Mouse (Mus musculus) spleen, postnatal 36 days (tissue): Measurements from ENCODE around the gene Exosc2.
"Not testable (repeated sequence)": the region's sequence is repeated elsewhere in the genome, so short reads cannot be mapped to it uniquely, and the experiment has no call there.

Experiments
- DNase-seq, 2 experiments: peaks; one replicate each; pipeline ENCODE4 v3.0.0; 2022; ENCODE audit warnings: low spot score in 2 of 2, mixed read lengths in 1 of 2

Gene Exosc2

GRCm38 (mm10) chr2:31667332-31667731 is 3.2 kb upstream of the Exosc2 start:
- DNase-seq, result no peak

GRCm38 (mm10) chr2:31678641-31679040 is 8.1 kb downstream of the Exosc2 start:
- no peak for DNase-seq

DNA sequence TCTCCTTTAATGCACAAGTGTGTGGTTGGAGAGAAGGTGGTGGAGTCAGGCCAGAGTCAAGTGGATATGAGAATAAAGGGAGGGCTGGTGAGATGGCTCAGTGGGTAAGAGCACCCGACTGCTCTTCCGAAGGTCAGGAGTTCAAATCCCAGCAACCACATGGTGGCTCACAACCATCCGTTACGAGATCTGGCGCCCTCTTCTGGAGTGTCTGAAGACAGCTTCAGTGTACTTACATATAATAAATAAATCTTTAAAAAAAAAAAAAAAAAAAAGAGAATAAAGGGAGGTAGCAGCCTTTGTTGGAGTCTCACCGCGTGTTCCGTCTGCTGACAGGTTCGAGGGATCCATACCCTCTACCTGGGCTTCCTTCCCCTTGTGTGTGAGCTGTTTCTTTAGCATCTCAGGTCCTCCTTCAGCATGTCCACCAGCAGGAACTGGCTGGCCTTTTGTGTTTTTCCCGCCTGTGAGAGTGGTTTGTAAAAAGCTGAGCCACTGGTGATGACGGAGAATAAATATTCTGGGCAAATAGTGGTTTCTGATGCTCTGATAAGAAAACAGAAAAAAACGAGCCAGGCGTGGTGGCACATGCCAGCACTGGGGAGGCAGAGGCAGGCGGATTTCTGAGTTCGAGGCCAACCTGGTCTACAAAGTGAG is 10.7 kb downstream of the Exosc2 start:
- DNase-seq, result not testable (repeated sequence)

DNA sequence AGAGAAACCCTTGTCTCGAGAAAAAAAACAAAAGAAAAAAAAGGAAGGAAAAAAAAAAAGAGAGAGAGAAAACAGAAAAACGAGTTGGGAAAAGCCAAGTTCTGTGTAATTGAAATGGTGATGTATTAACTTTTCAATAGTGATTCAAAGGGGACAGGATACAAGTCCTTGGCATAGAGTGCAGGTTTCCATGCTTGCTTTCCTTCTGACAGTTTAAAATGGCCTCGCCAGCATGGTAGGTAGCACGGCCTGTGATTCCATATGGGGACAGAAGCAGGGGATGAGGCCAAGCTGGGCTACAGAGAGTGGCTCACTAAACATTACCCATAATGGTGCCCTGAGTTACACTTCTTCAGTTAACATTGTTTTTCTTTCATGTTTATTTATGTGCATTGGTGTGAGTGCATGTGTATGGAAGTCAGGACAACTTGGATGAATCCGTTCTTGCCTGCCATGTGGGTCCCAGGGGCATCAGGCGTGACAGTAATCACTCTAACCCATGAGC is 11.3 kb downstream of the Exosc2 start:
- no peak for DNase-seq

GRCm38 (mm10) chr2:31683666-31684065 is 13.2 kb downstream of the Exosc2 start:
- peak; percentile 28 to 49 for DNase-seq

DNA sequence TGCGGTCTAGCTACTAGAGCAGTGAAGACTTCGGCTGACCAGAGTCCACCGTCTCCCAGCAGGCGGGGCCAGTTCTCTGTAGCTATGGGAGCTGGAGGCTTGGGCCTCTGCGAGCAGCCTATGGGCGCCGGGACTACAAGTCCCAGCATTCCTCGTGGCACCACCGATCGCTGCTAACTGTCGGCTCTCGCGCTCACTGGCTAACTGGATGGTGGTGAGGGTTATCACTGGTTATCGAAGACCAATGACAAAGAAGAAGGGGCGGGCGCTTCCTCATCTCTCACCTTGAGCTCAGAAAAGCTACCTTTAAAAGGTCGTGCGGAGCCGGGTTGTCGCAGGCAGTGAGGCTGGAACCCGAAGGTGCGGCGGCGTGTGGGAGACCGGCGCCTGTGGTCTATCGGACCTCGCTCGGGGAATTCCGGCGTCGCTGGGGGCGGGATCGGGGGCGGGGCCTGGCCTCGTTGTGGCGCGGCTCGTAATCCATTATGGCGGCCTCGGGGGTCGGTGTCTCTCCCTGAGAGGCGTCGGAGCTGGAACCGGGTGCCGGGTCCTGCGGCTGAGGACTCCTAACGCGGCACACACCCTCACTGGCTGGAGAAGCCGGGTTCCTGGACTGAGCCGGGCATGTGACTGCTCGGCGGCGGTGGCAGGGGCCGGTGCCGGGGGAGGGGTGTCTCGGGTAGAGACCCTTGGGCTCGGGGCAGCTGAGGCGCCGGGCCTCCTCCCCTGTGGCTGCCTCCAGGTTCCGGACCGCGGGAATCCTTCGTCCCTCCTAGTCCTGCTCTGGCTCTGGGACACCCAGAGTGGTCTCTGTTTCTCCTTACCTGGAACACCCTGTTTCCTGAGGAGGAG is 17.8 kb downstream of the Exosc2 start, which contains the start of gene Abl1:
Gene Abl1, plus strand, starts transcription at position 303 of the 852 bp plus-strand sequence.
- peak; percentile 96 for DNase-seq

GRCm38 (mm10) chr2:31689045-31689444 is 18.5 kb downstream of the Exosc2 start:
- DNase-seq, result peak in 1 of 2 experiments; percentile 17

DNA sequence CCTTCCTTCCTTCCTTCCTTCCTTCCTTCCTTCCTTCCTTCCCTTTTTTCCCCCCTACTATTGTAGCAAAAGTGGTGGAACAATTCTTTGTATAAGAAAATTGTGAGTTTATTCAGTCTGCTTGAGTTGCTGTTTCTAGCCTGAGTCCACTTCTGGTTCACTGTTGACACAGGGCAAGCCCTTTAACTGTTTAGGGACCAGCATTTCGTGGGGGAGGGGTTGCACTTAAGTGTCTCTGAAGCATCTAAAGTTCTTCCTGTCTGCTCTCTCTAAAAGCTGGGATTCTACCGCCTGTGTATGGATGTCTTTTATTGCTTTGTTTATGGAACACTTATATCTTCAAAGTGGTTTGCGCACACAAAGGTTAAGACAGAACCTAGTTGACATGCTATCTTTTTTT is 19.5 kb downstream of the Exosc2 start:
- no peak for DNase-seq

GRCm38 (mm10) chr2:31698209-31698608 is 27.7 kb downstream of the Exosc2 start:
- no peak for DNase-seq

GRCm38 (mm10) chr2:31700545-31701446 is 30.3 kb downstream of the Exosc2 start:
- no peak for DNase-seq

- DNase-seq, result no peak
Measured at GRCm38 (mm10) chr2:31703226-31703625, 32.7 kb downstream of the Exosc2 start.

DNA sequence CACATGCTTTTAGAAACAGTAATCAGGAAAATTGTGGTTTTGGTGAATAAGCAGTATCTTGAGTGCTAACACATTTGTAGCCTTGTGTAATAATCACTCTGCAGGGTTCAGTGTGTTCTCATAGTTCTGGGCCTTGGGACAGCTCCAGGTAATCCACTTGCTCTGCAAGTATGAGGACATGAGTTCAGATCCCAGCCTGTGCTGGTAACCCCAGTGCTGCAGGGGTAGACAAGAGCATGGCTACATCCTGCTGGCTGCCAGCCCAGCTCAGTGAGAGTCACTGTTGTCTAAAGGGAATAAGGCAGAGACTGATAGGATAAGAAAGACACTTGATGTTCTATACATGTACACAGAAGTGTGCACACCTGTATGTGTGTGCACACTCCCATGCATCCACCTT is 35.4 kb downstream of the Exosc2 start:
- DNase-seq, result no peak

GRCm38 (mm10) chr2:31706531-31706930 is 36.0 kb downstream of the Exosc2 start:
- DNase-seq, result no peak

DNA sequence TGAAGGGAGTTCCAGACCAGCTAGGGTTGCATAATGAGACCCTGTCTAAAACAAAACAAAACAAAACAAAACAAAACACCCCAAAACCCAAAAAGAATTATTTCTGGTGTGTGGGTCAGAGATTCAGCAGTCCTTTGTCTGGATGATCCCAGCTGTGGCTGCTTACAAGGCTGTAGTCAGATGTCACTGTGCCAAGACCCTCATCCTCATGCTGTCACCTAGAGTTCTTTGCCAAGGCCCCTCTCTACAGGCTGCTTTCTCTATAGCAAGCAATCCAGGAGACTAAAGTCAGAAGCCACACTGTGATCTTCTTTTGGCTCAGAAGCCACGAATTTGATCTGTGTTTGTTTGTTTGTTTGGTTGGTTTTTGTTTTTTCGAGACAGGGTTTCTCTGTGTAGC is 42.2 kb downstream of the Exosc2 start:
- DNase-seq, result no peak

- DNase-seq, result no peak
Measured at GRCm38 (mm10) chr2:31713813-31714212, 43.3 kb downstream of the Exosc2 start.

- no peak for DNase-seq
Measured at GRCm38 (mm10) chr2:31714780-31715179, 44.3 kb downstream of the Exosc2 start.

DNA sequence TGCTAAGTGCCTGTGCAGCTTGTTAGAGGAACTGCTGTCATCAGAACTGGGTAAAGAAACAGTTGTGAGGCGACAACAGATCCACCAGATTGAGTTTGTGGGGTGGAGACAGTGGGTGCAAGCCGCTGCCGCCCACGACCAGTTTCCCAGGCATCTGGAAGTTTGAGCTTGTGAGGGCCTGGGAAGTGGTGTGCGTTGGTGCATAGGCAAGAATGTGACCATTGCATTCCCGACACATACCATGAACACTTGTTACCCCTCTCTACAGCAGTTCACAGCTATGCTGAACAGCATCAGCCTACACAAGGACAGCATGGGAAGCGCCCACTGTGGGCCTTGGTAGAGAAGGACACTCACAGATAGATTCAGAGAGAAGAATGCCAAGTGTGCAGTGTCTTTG is 45.5 kb downstream of the Exosc2 start:
- no peak for DNase-seq

DNA sequence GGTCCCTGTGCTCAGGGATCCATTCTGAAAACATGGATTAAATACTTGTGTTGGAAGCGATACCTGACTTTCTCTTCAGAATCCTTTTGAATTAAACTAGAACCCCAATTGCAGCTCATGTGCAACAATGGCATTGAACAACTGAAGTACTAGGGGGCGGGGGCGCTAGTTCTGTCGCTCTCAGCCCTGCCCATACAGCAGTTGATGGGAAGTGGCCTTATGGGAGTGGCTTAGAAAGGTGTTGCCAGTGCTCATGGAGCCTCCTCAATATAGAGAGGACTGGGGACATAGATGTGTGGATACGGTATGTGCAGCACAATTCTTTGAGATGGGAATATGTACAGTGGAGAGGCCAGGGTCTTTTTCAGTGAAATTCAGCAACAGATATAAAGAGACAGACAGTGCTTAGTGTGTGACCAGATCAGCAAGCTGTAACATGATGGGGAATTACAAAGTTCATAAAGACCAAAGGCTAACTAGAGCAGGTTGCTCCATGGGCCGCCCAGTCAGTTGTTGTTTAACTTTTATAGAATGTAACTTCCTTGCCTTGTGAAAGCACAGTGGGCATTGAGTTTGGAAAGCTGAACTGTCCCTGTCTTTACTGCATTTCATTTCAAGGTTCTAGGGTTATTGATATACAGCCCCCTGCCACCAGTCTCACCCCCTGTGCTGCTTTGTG is 48.8 kb downstream of the Exosc2 start:
- DNase-seq, result no peak

GRCm38 (mm10) chr2:31719944-31720343 is 49.4 kb downstream of the Exosc2 start:
- DNase-seq, result no peak

GRCm38 (mm10) chr2:31720783-31721182 is 50.3 kb downstream of the Exosc2 start:
- DNase-seq, result no peak
